10 mouse cellular contexts compared by ENCODE assay signal in the genomic region with DNA sequence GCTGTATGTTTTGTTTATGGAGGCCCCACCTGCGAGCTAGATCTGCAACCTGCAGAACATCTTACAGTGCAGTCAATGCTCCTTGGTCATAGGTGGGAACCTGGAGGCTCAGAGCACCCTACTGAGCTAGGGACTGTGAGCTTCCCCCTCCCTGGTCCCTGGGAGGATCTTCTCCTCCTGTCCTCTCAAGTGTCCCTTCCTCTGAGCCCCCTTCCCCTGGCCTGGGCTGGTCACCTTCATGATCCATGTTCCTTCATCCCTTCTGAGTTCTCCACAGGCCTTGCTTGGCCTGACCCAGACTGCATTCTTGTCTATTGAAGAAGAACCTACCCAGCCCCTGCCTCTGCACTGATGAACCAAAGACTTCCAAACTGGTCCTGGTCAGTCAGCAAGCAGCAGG. TPM values are rescaled to one million over a fixed set of nuclear protein-coding genes. Genes with fewer than 3 reads are reported as not detected.
A peak's percentile ranks its signal among the peaks of the same experiment; 100 is the strongest.
DNase-seq lines count a peak whose midpoint lies in the region; ATAC-seq and TF ChIP-seq lines count a peak whose summit lies in the region.
"Had no signal": no experiment of that assay in that cellular context is flagged by ENCODE, and none has a peak within 500 bp of the region (broad histone marks: within the 10 kb centered on the region; RNA-seq: fewer than 3 reads in every experiment).

No protein-coding gene starts in this region.

- H3K9ac ChIP-seq in intestine, embryonic 14.5 days (ENCODE audit: low read length), result no peak overlapping the region
- no peak overlapping the region for H3K9ac ChIP-seq in intestine, postnatal 0 days (ENCODE audit: low read depth, low read length)
- H3K9ac ChIP-seq in embryonic facial prominence, embryonic 11.5 days (replicated peaks; ENCODE audit: low read length), result no peak overlapping the region
- no peak overlapping the region for H3K9ac ChIP-seq in liver, postnatal 0 days (replicated peaks)

- no peak for TF ChIP-seq CTCF in intestine, postnatal 0 days (IDR thresholded peaks at IDR 0.05; ENCODE audit: low read depth)
- TF ChIP-seq CTCF in liver, postnatal 0 days (IDR thresholded peaks at IDR 0.05; ENCODE audit: low read depth), result no peak

- no peak for DNase-seq in intestine, embryonic 14.5 days (ENCODE audit: low spot score)
- no peak for DNase-seq in embryonic facial prominence, embryonic 11.5 days (ENCODE audit: low spot score)
- peak; percentile 0 for DNase-seq in heart, postnatal 25 days (ENCODE audit: low spot score)
- DNase-seq in liver, postnatal 0 days, result peak; percentile 11
- no peak for DNase-seq in yolk sac, embryonic 10.5 days (ENCODE audit: low spot score)
- no peak for DNase-seq in lung, postnatal 4 days
- no peak for DNase-seq in lung, postnatal 14 days
- DNase-seq: adrenal gland, postnatal 36 days had no signal

- no peaks in the 10 kb centered on the region for H3K36me3 ChIP-seq in intestine, embryonic 14.5 days (ENCODE audit: control insufficient read depth, insufficient read depth, low read length)
- no peaks in the 10 kb centered on the region for H3K36me3 ChIP-seq in intestine, postnatal 0 days (ENCODE audit: control insufficient read depth, insufficient read depth)
- H3K36me3 ChIP-seq in embryonic facial prominence, embryonic 11.5 days (replicated peaks; ENCODE audit: control insufficient read depth, insufficient read depth, low read depth, low read length), result no peaks in the 10 kb centered on the region
- H3K36me3 ChIP-seq in liver, postnatal 0 days (replicated peaks; ENCODE audit: insufficient read depth, low read length), result no peaks in the 10 kb centered on the region

- H3K9me3 ChIP-seq in intestine, embryonic 14.5 days (ENCODE audit: control insufficient read depth, low read length), result no peaks in the 10 kb centered on the region
- H3K9me3 ChIP-seq in intestine, postnatal 0 days (ENCODE audit: control insufficient read depth), result no peaks in the 10 kb centered on the region
- no peaks in the 10 kb centered on the region for H3K9me3 ChIP-seq in embryonic facial prominence, embryonic 11.5 days (replicated peaks; ENCODE audit: control insufficient read depth, low read length)
- H3K9me3 ChIP-seq in liver, postnatal 0 days (ENCODE audit: low read length), result 0 out of 2 replicates have a peak, but pooled peaks cover 7% of the 10 kb centered on the region

- 16% methylated on average over 1 of the region's 1 CpGs for WGBS in intestine, embryonic 14.5 days
- WGBS in intestine, postnatal 0 days, result 25% methylated on average over 1 of the region's 1 CpGs
- 36% methylated on average over 1 of the region's 1 CpGs for WGBS in embryonic facial prominence, embryonic 11.5 days
- 50% methylated on average over 1 of the region's 1 CpGs for WGBS in liver, postnatal 0 days (ENCODE audit: insufficient replicate concordance)

- H3K4me1 ChIP-seq in intestine, embryonic 14.5 days (replicated peaks; ENCODE audit: control insufficient read depth, insufficient read depth, low read length), result peaks cover 27% of the 10 kb centered on the region
- peaks cover 13% of the 10 kb centered on the region; the same call in 1 of the 2 replicates for H3K4me1 ChIP-seq in intestine, postnatal 0 days (replicated peaks; ENCODE audit: control insufficient read depth, insufficient read depth, low read length)
- H3K4me1 ChIP-seq in embryonic facial prominence, embryonic 11.5 days (ENCODE audit: control insufficient read depth, insufficient read depth, low read length), result peaks cover 12% of the 10 kb centered on the region
- H3K4me1 ChIP-seq in liver, postnatal 0 days (ENCODE audit: insufficient read depth), result peaks cover 33% of the 10 kb centered on the region

- no peak for TF ChIP-seq EP300 in liver, postnatal 0 days (IDR thresholded peaks at IDR 0.05; ENCODE audit: low read depth)

- intact Hi-C loops in heart, postnatal 25 days (cut with DNase I), result no loop called here

- H3K4me3 ChIP-seq in intestine, embryonic 14.5 days (ENCODE audit: low read depth, low read length), result no peak overlapping the region
- no peak overlapping the region for H3K4me3 ChIP-seq in intestine, postnatal 0 days (ENCODE audit: low read depth, low read length)
- H3K4me3 ChIP-seq in embryonic facial prominence, embryonic 11.5 days (ENCODE audit: low read depth, low read length), result no peak overlapping the region
- no peak overlapping the region for H3K4me3 ChIP-seq in liver, postnatal 0 days (ENCODE audit: low read depth, low read length)

- H3K4me2 ChIP-seq in intestine, embryonic 14.5 days (ENCODE audit: low read length), result peak overlapping the region; percentile 61
- no peak overlapping the region for H3K4me2 ChIP-seq in intestine, postnatal 0 days (replicated peaks; ENCODE audit: low read depth)
- H3K4me2 ChIP-seq in embryonic facial prominence, embryonic 11.5 days (ENCODE audit: low read depth, low read length), result peak overlapping the region; percentile 51; the same call in 1 of the 2 replicates
- no peak overlapping the region for H3K4me2 ChIP-seq in liver, postnatal 0 days (ENCODE audit: low read depth, low read length)

- ATAC-seq in intestine, embryonic 14.5 days (replicated peaks; ENCODE audit: low FRiP score, low TSS enrichment, low read depth), result no peak
- no peak for ATAC-seq in intestine, postnatal 0 days
- ATAC-seq in embryonic facial prominence, embryonic 11.5 days (replicated peaks; ENCODE audit: insufficient number of reproducible peaks, low FRiP score, low TSS enrichment, low read depth), result no peak
- no peak for ATAC-seq in liver, postnatal 0 days

- H3K27ac ChIP-seq in intestine, embryonic 14.5 days (ENCODE audit: low read depth), result no peak overlapping the region
- no peak overlapping the region; the same call in 1 of the 2 replicates for H3K27ac ChIP-seq in intestine, postnatal 0 days (ENCODE audit: low read depth, low read length)
- peak overlapping the region; percentile 82; the same call in 1 of the 2 replicates for H3K27ac ChIP-seq in embryonic facial prominence, embryonic 11.5 days (replicated peaks; ENCODE audit: low read depth, low read length)
- no peak overlapping the region for H3K27ac ChIP-seq in liver, postnatal 0 days (ENCODE audit: low read depth)

- peaks cover 12% of the 10 kb centered on the region; the same call in 1 of the 2 replicates for H3K27me3 ChIP-seq in intestine, embryonic 14.5 days (replicated peaks; ENCODE audit: control insufficient read depth, insufficient read depth, low read length)
- no peaks in the 10 kb centered on the region for H3K27me3 ChIP-seq in intestine, postnatal 0 days (replicated peaks; ENCODE audit: control insufficient read depth, insufficient read depth, low read length)
- H3K27me3 ChIP-seq in embryonic facial prominence, embryonic 11.5 days (ENCODE audit: control insufficient read depth, insufficient read depth, low read length), result peaks cover 5% of the 10 kb centered on the region; the same call in 1 of the 2 replicates
- 0 out of 2 replicates have a peak, but pooled peaks cover 3% of the 10 kb centered on the region for H3K27me3 ChIP-seq in liver, postnatal 0 days (ENCODE audit: insufficient read depth, low read length)

RNA-seq across cellular contexts. Expression of gene Pck1, which starts 21.7 kb away (rescaled TPM):
- polyA plus RNA-seq in intestine, embryonic 14.5 days (2014; fragmentation: Nextera tagmentation; extraction: Ambion mirVana), result 0.77 and 0.87 TPM in 2 replicates
- 249 and 336 TPM in 2 replicates for polyA plus RNA-seq in intestine, postnatal 0 days (2015; fragmentation: Nextera tagmentation; extraction: Ambion mirVana)
- not detected in 2 replicates for polyA plus RNA-seq in embryonic facial prominence, embryonic 11.5 days (2014; fragmentation: Nextera tagmentation; extraction: Ambion mirVana)
- total RNA-seq in heart, postnatal 25 days (2021), result 10 to 100 TPM; 10.1 to 16.0 TPM
- polyA plus RNA-seq in liver, postnatal 0 days (2015; fragmentation: Nextera tagmentation; extraction: Ambion mirVana), result 414 and 703 TPM in 2 replicates
- total RNA-seq: left cerebral cortex, adult 18-20 months had no signal

RNA-seq across cellular contexts. Expression of gene Zbp1, which starts 44.2 kb away (rescaled TPM):
- 0.65 and 0.90 TPM in 2 replicates for polyA plus RNA-seq in intestine, embryonic 14.5 days (2014; fragmentation: Nextera tagmentation; extraction: Ambion mirVana)
- 13.9 and 14.0 TPM in 2 replicates for polyA plus RNA-seq in intestine, postnatal 0 days (2015; fragmentation: Nextera tagmentation; extraction: Ambion mirVana)
- polyA plus RNA-seq in embryonic facial prominence, embryonic 11.5 days (2014; fragmentation: Nextera tagmentation; extraction: Ambion mirVana), result not detected in 2 replicates
- total RNA-seq in heart, postnatal 25 days (2021), result 1 to 10 TPM in 1 of 2 experiments, under 1 TPM in 1; 0.26 to 1.5 TPM
- 4.9 and 6.7 TPM in 2 replicates for polyA plus RNA-seq in liver, postnatal 0 days (2015; fragmentation: Nextera tagmentation; extraction: Ambion mirVana)
- total RNA-seq: left cerebral cortex, adult 18-20 months had no signal

RNA-seq across cellular contexts. Expression of gene Ctcfl, which starts 55.2 kb away (rescaled TPM):
- 0.12 and 0.16 TPM in 2 replicates for polyA plus RNA-seq in intestine, embryonic 14.5 days (2014; fragmentation: Nextera tagmentation; extraction: Ambion mirVana)
- 0.82 and 1.0 TPM in 2 replicates for polyA plus RNA-seq in intestine, postnatal 0 days (2015; fragmentation: Nextera tagmentation; extraction: Ambion mirVana)
- polyA plus RNA-seq in embryonic facial prominence, embryonic 11.5 days (2014; fragmentation: Nextera tagmentation; extraction: Ambion mirVana), result not detected in 2 replicates
- under 1 TPM; 0.14 to 0.18 TPM for total RNA-seq in heart, postnatal 25 days (2021)
- 0.21 and 0.25 TPM in 2 replicates for polyA plus RNA-seq in liver, postnatal 0 days (2015; fragmentation: Nextera tagmentation; extraction: Ambion mirVana)
- total RNA-seq: left cerebral cortex, adult 18-20 months had no signal

Comparison
In these comparisons a context has a peak if more than half of its experiments do, and no peak if none do; other contexts are left out.
1. H3K4me2 ChIP-seq: peak in intestine, embryonic 14.5 days (single experiment) and embryonic facial prominence, embryonic 11.5 days (single experiment); none in intestine, postnatal 0 days (single experiment) and liver, postnatal 0 days (single experiment).
2. RNA of gene Pck1, which starts 21.7 kb away (polyA plus RNA-seq): 414 to 703 TPM in liver, postnatal 0 days and 249 to 336 TPM in intestine, postnatal 0 days; 0.77 to 0.87 TPM in intestine, embryonic 14.5 days and not detected in embryonic facial prominence, embryonic 11.5 days; every median in the first group is over 100 times any median in the second.
3. DNase-seq: peak in heart, postnatal 25 days (single experiment) and liver, postnatal 0 days (single experiment); none in intestine, embryonic 14.5 days (single experiment), embryonic facial prominence, embryonic 11.5 days (single experiment), yolk sac, embryonic 10.5 days (single experiment), lung, postnatal 4 days (0 of 2) and lung, postnatal 14 days (single experiment).